25 mouse cellular contexts compared by ENCODE assay signal in genomic region chr9:112198296-112198695, GRCm38 (mm10). TPM values are rescaled to one million over a fixed set of nuclear protein-coding genes. Genes with fewer than 3 reads are reported as not detected.
DNase-seq lines count a peak whose midpoint lies in the region; ATAC-seq and TF ChIP-seq lines count a peak whose summit lies in the region.
"Had no signal": no experiment of that assay in that cellular context is flagged by ENCODE, and none has a peak within 500 bp of the region (broad histone marks: within the 10 kb centered on the region; RNA-seq: fewer than 3 reads in every experiment).

No protein-coding gene starts in this region.

- TF ChIP-seq POLR2A in cerebellum, adult 2 months (IDR thresholded peaks at IDR 0.05; ENCODE audit: borderline replicate concordance, insufficient read depth, low read length), result no peak

- H3K4me1 ChIP-seq in cerebellum, adult 2 months (ENCODE audit: control insufficient read depth, insufficient read depth, low read length), result peaks cover 19% of the 10 kb centered on the region
- H3K4me1 ChIP-seq: heart, embryonic 12.5 days; limb, embryonic 10.5 days; liver, embryonic 15.5 days; midbrain, embryonic 10.5 days had no signal

- 0 out of 2 replicates have a peak, but pooled peaks have one; percentile 26 for ATAC-seq in megakaryocyte progenitor cell, adult 5-6 weeks (replicated peaks; ENCODE audit: poor library complexity)
- ATAC-seq: intestine, postnatal 0 days; midbrain, embryonic 16.5 days had no signal

- peak overlapping the region; percentile 11; the same call in 1 of the 2 replicates for H3K27ac ChIP-seq in cerebellum, adult 2 months (ENCODE audit: insufficient read depth, low read length)
- H3K27ac ChIP-seq: limb, embryonic 10.5 days; liver, embryonic 15.5 days; macrophage; midbrain, embryonic 10.5 days; neural tube, embryonic 15.5 days; stomach, postnatal 0 days had no signal

- 19% methylated on average over 6 of the region's 6 CpGs for WGBS in cerebellum, adult 2 months

- H3K4me3 ChIP-seq in cerebellum, adult 2 months (replicated peaks; ENCODE audit: insufficient read depth, low read depth, low read length), result no peak overlapping the region
- H3K4me3 ChIP-seq: heart, embryonic 12.5 days; limb, embryonic 10.5 days; liver, embryonic 15.5 days; midbrain, embryonic 10.5 days; neural tube, embryonic 15.5 days had no signal

- no peak for DNase-seq in cerebellum, adult 2 months
- DNase-seq in cerebellum, postnatal 4 days (ENCODE audit: low spot score in 2 of 2), result no peak
- DNase-seq in layer of hippocampus, adult 11-12 months (ENCODE audit: low spot score), result peak; percentile 69
- DNase-seq in layer of hippocampus, postnatal 25 days (ENCODE audit: extremely low spot score in 1 of 2, low spot score in 1 of 2), result no peak
- peak; percentile 81 for DNase-seq in fat pad, adult 2 months (ENCODE audit: extremely low read depth, low read depth, low spot score)
- no peak for DNase-seq in adrenal gland, postnatal 14 days
- DNase-seq in adrenal gland, postnatal 10 days, result no peak
- DNase-seq: adrenal gland, postnatal 25 days; cerebellum, adult 18-20 months; cerebellum, postnatal 36 days; gastrocnemius, postnatal 10 days; heart, adult 18-20 months; heart, postnatal 10 days; kidney, postnatal 36 days; liver had no signal

- no peaks in the 10 kb centered on the region for H3K27me3 ChIP-seq in cerebellum, adult 2 months (ENCODE audit: control insufficient read depth, insufficient read depth, low read length)
- H3K27me3 ChIP-seq: heart, embryonic 12.5 days; liver, embryonic 15.5 days; neural tube, embryonic 15.5 days had no signal

- TF ChIP-seq CTCF in cerebellum, adult 2 months (IDR thresholded peaks at IDR 0.05; ENCODE audit: borderline replicate concordance, insufficient read depth, low read depth, low read length), result no peak

RNA-seq across cellular contexts. Expression of gene Arpp21, which starts 37.4 kb away (rescaled TPM):
- 116 and 124 TPM in 2 replicates for polyA plus RNA-seq in cerebellum, adult 2 months (2012; rRNA removed)
- 100 to 1,000 TPM; 196 to 274 TPM for total RNA-seq in layer of hippocampus, postnatal 25 days (2021)
- 0.10 and 0.79 TPM in 2 replicates for total RNA-seq in megakaryocyte progenitor cell, adult 5-6 weeks (2015)
- 0.46 and 1.4 TPM in 2 replicates for total RNA-seq in megakaryocyte progenitor cell, adult 5-6 weeks (2017)
- total RNA-seq in adrenal gland, postnatal 14 days (2021), result 0.94 and 1.3 TPM in 2 replicates
- total RNA-seq in adrenal gland, postnatal 10 days (2021), result 1 to 10 TPM; 1.4 to 2.7 TPM
- total RNA-seq: adrenal gland, postnatal 25 days had no signal

Comparison
In these comparisons a context has a peak if more than half of its experiments do, and no peak if none do; other contexts are left out.
1. DNase-seq: peak in layer of hippocampus, adult 11-12 months (single experiment) and fat pad, adult 2 months (single experiment); none in cerebellum, adult 2 months (0 of 2), cerebellum, postnatal 4 days (0 of 2), layer of hippocampus, postnatal 25 days (0 of 2), adrenal gland, postnatal 14 days (single experiment) and adrenal gland, postnatal 10 days (single experiment).
2. RNA of gene Arpp21, which starts 37.4 kb away (total RNA-seq): 196 to 274 TPM in layer of hippocampus, postnatal 25 days; 1.4 to 2.7 TPM in adrenal gland, postnatal 10 days, 0.94 to 1.3 TPM in adrenal gland, postnatal 14 days and 0.10 to 1.4 TPM in megakaryocyte progenitor cell, adult 5-6 weeks; every median in the first group is over 10 times any median in the second.